Mouse (Mus musculus) embryo, embryonic 10.5 days (tissue): Measurements from ENCODE around the gene Nfib.

Experiments used
- DNase-seq: peaks from one replicate; pipeline ENCODE4 v3.0.0-alpha.2; 2015; ENCODE audit warnings: low spot score

Nfib gene

DNA sequence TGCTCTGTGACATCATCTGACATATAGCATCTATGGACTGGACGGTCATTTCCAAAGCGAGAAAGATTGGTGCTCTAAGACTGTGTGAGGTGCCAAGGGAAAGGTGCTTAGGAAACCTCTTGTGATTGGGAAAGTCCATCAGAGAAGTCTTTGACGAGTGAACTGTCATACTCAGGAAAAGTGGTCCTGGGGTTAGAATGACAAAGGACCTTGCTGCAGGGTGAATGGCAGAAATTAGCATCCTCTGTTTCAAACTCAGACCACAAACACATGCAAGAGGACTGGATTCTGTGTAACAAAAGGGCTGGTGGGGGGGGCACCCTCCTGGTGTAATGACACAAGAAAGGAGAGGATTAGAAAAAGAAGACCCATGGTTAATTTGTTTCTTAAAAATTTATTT lies 274.7 kb downstream of the Nfib start:
- DNase-seq = no peak

DNA sequence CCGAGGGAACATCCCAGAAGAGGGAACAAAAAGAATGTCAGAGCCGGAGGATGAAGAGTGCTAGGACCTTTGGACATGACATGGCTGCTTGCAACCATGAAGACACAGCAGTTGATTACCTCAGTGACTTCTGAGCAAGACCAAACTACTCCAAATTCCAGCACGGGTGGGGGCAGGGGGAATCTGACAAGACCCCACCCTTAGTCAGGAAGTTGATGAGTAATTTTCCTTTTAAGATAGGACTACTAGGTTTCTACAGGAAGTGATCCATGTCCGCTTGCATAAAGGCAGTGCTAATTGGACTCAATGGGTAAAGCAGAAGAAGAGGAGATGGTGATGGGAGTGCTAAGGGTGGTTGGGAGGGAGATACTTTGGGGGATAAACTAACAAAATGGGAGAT lies 279.3 kb downstream of the Nfib start:
- no peak for DNase-seq

DNA sequence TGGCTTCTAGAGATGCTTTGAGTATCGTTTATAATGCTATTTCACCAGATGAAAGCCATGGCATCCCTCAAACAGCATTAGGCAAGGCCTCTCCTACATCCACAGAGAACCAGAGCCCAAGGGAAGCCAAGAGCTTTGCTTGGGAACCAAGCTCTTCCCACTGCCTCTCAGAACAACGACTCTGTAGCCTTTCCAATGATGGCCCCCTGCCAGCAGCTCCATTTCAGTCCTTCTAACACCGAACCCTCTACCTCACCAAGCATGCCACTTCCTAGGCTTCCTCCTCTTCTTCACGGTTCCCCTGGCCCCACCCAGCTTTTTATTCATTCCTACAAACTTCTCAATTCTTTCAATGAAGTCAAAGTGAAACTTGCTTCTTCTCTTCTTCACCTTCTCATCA lies 287.3 kb downstream of the Nfib start:
- no peak for DNase-seq

DNA sequence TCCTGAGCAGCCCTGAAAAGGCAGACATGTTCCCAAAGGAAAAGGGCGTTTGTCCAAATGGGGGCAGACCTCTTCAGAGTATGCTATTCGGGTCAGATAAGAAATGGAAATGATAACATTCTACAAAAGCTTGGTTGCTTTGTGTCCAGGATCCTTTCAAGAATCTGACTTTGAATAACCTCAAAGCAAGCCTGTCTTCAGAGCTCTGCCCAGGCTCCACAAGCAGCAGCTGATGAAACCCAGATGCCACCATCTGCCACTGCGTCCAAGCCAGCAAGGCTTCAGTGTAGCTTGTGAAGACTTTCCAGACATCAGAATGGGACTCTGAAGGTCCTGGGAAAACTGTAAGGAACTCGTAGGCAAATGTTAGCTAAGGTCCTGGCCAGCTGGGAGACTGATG lies 289.7 kb downstream of the Nfib start:
- no peak for DNase-seq

DNA sequence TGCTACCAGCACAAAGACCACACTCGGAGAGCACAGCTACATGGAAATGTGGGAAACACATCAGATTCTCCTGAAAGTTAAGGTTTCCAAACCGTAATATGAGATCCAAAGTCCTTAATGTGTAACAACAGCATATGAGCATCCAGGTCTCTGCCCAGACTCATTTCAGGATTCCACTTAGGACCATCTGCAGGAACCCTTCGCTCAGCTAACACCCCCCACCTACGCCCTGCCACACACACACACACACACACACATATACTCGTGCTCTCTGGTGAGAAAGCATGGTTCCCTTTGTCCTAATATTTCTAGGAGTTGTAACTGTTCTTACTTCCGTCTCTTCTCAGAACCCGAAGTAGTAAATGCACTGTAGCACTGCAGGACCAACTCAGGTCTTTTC lies 292.9 kb downstream of the Nfib start:
- DNase-seq = no peak

DNA sequence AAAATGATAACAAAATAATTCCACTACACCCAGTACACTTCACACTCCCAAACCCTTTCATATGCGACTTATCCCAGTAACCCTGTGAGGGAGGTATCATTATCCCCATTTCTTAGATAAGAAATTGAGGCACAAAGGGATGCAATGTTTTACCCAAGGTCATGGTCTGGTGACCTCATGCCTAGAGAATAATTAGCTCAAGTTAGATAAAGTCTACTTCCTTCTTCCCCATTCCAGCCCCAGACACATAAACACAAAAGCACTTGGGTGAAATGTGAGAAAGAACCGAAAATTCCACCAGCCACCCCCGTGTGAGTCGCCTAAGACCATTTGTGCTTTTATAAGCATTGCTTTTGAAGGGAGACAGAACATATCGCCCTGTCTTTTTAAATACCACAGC lies 293.6 kb downstream of the Nfib start:
- DNase-seq = no peak

DNA sequence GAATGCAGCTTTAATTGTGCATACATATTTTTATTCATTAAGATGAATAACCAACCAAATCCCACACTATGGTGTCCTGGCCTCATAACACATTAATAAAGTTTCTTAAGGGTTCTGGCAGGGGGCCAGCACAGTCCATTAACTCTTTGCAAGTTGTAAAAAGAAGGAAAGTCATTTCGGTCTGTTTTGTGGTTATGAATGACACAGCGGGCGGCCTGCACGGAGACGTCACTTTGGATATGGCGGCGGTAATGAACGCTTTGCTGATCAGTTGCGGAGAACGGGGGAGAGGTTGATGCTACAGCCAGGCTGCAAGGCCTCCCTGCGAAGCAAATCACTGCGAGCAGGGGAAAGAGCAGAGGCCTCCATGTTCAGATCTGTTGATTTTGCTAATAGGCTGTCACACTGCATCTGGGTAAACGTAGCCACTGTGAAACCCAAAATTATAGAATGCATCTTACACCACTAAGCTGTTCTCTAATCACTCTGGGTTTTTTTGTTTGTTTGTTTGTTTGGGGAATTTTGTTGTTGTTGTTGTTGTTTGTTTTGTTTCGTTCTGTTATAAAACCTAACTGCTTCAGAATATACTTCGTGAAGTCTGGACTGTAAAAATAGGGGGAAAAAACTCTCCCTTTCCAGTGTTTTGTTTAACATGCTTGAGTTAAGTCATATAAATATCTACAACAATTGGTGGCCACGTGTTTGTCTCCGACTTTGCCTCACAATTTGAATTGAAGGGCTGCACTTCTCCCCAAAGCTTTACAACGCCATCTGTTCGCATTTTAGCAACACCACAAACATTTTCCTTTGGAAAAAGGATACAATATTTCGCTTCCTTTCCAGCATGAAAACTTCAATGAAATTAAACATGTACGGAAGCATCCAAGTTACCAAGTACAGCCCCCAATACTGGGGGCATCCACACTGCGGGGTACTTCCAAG lies 296.8 kb downstream of the Nfib start:
- DNase-seq = peak; percentile 63

DNA sequence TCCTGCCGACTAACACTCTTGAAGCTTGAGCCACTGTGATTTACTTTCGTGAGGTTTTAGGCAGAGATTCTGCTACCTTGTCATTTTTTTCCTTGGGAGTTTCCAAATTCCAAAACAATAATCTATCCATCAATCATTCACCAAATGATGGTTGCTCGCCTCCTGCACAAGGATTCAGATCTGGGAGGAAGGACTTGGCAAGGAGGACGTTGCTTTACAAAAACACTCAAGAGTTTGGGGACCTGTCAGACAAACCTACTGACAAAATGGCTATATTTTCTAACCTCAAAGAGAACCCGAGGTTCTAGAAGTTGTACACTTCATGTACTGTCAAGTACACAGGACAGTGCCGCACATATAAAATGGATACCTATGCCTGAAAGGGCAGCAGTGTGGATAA lies 299.0 kb downstream of the Nfib start:
- no peak for DNase-seq

DNA sequence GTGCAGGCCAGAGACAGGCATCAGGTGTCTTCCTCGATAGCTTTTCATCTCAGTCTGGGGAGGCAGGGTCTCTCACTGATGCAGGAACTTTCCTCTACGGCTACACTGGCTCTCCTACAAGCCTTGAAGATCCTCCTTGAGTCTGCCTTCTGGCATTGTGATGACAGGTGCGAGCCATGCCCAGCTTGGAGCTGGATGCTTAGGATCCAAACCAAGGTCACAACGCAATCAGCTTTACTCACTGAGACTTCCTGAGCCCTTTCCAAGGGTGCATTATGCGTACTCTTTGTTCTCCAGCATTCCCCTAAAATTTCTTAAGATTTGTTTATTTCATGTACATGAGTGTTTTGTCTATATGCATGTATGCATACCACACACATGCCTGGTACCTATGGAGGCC lies 299.8 kb downstream of the Nfib start:
- no peak for DNase-seq

DNA sequence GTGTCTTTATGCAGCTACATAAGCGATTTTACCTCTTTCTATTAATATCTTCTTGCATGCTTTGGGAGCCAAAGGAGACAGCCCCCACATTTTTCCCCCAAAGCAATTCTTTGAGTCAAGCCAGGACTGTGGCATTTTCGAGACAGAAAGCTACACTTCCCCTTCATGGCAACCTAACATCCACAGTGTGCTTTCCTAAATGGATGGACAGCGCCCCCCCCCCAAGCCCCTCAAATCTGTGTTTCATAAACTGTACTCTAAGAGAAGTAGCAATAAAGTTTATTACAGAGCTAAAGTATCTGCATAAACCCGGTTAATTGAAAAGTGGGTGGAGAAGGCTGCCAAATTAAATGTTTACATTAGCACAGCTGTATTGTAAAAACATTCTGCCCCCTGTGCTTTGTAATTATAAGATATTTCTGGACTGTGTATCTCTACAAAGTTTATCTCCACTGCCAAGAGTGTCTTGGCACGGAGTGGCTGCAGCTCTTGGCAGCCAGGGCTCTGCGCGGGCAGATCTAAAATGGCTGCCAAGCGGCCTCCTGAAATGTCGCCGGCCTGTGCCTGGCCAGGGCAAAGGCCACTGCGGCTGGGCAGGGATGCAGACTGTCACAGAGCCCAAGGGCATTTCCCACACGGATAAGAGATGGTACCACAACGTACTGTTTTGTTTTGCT lies 301.4 kb downstream of the Nfib start:
- DNase-seq = no peak

DNA sequence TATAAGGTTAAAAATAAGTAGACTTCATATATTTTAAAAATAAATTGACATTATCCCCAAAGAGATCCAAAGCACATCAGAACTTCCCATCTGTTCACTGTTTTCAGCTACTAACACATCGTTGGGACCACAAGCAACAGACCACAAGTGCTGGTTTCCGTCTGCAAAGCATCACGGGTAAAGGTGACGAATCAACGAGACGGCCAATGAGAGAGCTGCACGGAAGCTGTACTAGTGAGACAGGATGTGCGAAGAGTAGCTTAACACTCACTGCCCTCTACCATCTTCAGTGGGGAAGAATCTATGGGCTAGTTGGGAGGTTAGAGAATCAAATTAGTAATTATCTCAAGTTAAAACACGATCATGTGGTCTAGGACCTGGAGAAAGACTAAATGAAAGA lies 302.9 kb downstream of the Nfib start:
- DNase-seq = no peak

DNA sequence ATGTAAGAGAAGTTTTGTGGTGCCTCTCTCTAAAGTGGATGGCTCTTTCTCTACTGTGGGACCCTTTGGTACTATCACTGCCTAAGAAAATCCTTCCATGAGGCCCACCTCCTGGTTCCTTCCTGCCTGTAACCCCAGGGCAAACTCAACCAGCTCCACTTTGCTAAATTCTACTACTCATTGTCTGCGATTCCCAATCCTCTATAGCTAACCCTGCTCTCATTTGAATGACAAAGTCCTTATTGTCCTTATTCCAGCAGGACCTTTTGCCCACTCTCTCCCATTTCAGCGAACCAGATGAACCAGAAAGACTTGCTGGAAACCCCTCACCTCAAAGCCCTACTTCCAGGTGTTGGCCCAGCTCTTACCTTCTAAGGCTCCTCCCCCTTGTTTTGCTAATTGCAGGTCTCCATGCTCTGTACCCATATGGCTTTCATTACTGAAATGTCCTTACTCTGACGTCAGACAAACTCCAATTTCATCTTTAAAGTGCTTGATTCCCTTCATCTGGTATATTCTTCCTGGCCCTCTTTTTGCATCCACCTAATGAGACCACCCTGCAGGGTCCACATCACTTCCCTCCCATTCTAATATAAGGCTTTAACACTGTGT lies 304.0 kb downstream of the Nfib start:
- DNase-seq = peak; percentile 25

DNA sequence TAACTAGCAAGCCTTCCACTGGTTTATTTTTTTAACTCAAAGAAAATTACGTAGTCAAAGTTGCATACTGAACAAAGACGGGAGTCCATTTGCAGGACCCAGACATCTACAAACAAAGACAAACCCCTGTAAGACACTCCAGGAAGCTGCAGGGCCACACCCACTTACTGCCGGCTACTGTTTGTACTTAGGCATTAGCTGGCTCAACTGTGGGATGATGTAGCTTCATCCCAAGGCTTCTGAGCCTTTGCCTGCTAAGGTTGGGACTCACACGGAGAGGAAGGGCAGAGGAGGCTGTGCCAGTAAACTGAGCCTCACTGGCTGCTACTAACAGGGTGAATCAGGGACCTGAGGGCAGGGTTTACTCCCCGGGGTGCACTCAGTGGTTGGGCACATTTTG lies 305.0 kb downstream of the Nfib start:
- peak; percentile 48 for DNase-seq

DNA sequence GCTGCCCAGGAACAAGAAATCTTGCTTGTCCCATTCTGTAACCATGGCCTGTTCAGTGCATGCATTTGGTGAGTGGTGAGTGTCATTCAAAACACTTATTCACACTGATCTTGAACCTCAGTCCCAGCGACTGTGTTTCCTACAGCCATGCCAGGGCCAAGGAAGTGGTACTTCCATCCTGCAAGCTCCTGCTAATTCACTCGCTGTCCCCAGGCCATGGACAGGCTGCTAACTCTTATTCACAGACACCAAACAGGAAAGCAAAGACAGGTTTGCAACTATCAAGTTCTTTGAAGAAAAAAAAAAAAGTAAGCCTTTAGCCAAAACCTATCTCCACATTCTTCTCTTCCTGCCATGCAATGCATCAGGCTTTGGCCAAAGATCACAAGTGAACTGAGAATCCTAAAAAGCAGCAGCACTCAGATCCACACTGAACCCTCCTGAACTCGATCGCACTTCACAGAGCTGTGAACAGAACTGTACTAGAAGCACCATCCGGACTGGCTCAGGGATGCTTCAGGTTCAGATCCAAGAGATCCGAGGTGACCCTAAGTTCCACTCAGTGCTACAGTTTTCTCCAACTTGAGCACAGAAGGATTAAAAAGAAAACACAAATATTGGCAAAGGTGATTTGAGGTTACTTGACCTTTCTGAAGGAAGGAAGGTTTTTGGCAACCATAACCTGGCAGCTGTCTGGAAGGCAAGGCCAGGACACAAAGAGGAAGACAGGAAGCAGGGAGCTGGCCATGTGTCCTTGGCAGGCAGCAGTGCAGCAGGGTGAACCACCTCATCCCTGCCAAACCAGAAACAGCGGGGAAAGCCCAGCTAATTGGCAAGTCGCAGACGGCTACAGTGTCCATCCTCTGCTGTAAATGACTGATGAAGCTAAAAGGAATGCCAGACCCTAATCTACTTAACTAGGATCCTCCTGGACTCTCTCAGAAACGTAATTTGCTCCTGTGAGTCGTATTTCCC lies 305.9 kb downstream of the Nfib start:
- peak; percentile 37 for DNase-seq

DNA sequence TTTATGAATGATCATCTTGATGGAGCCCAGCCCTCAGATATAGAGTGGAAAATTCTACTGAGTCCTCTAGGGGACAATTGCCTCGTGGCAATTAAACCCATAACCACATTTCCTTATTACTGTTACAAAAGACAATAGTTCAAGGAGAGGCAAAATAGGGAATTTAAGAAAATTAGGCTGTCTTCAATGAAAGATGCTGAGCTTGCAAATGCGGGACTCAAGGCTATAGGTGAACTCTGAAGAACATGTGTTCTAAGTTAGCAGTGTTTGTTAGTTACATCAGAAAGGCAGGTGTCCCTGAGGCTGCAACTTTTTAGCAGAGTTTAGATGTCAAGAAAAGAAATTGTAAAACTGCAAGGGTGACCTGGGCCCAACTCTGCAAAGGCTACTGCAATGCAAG lies 307.3 kb downstream of the Nfib start:
- no peak for DNase-seq

DNA sequence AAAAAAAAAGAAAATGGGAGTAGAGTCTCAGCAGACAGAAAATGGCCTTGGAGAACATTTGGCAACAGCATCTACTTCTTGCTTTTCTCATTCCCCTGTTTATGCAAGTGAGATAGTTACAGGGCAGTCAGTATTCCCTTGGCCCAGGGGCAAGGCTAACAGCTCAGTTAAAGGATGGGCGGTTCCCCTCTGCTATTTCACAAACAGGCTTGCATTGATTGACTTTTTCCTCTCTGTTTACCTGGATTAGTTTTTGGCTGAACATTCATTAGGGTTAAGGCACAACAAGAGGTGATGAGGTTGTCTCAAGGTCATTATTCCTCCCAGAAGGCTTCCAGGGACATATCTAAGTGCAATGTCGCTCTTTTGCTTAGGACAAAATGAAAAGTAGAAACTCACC lies 308.7 kb downstream of the Nfib start:
- DNase-seq = no peak

DNA sequence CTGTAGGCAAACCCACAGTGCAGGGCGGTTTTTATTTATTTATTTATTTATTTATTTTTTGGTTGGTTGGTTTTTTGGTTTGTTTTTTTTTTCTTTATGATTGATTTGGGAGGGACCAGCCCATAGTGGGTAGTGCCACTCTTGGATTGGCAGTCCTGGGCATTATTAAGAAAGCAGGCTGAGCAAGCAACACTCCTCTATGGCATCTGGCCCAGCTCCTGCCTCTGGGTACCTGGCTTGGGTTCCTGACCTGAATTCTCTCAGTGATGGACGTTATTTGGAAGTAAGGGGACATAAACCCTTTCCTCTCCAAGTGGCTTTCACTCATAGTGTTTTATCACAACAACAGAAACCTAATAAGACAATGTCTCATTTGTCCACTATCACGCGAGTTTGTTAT lies 309.5 kb downstream of the Nfib start:
- no peak for DNase-seq

DNA sequence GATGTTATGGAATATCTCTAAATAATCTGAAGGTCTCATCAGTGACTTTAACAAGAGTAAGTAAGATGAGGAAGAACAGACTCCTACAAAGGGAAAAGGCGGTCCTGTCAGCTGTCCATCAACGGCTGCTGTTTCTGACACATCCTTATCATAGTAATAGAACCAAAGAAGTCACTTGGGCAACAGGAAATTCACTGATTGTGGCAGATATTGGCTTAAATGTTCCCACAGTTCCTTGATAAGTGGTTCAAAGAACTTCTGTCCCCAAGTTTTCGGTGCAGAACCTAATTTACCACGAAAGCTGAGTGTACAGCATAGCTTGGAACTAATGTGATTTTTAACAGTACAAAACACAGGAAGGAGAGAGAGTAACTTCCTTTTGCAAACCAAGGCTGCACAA lies 311.2 kb downstream of the Nfib start:
- no peak for DNase-seq

DNA sequence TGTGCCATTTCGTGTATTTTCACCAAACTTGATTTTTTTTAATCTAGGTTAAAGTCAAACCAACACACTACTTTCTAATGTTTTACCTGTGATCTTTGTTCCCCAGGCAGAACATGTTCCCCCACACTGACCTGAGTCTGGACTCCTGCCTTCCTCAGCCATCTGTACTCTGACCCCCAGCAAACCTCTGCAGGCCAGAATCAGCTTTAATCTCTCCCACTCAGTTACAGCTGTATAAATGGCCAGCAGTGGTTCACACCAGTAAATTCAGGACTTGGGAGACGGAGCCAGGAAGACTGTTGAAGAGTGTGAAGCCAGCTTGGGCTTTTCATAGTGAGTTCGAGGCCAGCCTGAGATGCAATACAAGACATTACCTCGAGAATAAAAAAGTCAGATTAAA lies 312.5 kb downstream of the Nfib start:
- no peak for DNase-seq

DNA sequence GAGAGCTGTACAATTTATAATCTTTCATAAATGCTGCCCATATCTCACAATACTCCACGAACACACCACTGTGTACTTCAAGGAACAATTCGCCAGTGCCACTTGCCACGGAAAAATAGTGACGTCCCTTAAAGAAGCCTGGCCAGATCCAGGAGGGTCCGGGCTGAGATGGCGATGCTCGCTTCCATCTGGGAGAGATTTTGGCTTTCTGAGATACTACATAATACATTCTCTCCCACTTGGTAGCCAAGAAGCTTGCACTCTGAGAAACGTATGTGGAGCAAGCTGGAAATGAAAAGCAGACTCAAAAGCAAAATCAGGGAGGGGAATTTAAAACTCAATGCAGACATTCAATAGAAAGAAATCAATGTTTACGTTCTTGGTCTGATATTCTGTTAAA lies 313.1 kb downstream of the Nfib start:
- DNase-seq = no peak

DNA sequence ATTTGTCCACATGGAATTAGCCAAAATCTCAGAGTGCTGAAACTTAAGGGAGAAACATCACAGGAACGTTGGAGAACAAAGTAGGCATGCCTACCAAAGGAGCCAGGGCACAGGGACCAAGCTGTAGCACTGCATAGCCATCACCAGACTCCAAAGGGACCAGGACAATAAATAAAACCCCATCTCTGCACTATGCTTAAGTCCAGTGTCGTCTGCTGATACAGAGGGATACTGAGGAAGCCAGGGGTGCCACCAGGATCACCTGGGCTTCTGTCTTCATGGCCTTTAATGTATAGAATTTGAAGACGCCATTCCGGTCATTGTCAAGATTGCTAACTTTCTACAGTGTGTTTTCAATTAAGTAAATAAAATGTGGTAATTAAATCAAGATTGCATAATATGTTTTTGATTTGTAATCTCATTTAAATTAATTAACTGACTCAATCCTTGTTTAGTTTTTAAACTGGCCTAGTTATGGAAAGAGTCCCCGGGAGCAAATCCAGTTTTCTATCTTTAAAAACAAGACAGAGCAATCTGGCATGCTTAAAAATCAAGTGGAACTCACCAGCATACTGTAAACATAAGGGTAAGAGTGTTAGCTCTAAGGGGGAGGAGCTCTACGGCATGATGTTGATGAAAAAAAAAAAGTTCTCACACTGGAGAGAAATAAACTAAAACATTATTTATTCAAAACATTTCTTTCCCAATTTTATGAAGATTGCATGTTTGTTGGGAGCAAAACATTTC lies 313.7 kb downstream of the Nfib start:
- DNase-seq = no peak
